Mouse (Mus musculus) forelimb bud, embryonic 11.5 days (tissue): ENCODE measurements around the gene Aox1.

ENCODE experiments used
- DNase-seq: peaks from one replicate; pipeline ENCODE4 v3.0.0-alpha.2; 2012; ENCODE audit warnings: low read depth, low spot score

Aox1 gene

DNA sequence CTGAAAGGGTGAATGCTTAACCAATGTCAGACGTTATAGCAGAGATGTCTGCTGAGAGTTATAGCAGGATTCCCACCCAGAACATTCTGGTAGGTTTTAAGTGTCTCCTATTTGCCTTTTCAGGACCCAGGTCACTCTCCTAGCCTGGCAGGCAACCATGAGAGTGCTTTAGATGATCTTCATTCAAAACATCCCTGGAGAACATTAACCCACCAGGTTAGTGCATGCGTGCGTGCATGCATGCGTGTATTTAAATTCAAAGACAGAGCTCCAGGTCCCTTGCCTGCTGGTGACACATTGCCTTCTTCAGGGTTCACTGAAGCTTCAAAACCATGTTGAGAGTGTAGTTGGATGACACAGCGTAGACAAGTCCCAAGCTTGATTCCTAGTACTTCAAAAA lies 35.4 kb downstream of the Aox1 start:
- DNase-seq: no peak

DNA sequence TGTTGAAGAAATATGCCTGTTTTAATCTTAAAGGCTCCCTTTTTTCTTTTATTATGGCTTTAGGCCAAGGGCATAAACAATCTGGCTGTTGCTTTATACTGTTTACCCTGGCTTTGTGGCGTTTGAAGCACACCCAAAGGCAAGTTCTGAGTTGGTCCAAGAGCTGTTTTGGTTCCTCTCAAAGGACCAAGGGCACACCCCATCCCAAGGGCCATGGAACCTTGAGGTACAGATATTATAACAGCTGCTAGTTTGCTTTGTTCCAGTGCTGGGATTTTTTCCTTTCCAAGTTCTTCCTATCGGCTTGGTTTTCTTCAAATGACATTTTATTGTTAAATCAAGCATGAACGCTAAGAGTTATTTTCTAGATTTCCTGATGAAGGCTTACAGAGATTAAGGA lies 35.9 kb downstream of the Aox1 start:
- DNase-seq: no peak

DNA sequence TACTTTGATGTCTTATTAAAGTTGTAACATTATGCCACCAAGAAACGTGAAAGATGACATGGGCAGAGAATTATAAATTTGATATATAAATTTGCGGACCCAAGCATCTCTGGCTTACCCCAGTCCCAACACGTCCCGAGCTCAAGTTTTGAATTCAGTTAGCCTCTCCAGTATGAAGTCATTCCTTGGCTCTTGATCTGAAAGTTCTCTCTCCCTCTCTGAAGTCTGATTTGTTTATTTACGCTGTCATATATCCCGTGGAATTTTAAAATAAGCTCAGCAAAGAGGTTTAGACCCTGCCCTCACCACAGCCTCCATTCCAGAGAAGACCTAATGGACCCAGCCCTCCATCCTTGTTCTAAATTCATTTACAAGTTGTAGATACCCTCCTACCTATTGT lies 39.5 kb downstream of the Aox1 start:
- DNase-seq: no peak

DNA sequence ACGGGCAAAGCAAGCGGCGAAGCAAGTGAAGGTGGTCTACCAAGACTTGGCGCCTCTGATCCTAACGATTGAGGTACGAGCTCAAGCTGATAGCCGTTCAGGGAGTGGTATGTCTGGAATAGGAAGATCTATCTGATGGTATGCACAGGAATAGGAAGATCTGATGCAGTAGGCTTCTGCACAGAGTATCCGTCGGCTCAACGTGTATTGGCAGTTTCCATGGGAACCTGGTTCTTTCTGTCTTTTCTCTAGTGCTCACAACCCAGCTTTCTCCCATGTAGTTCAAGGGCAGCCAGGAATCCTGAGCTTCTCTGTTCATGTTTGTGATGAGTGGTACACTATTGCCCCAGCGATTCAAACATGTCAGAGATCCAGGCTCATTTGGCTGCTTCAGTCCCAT lies 40.4 kb downstream of the Aox1 start:
- DNase-seq: no peak

DNA sequence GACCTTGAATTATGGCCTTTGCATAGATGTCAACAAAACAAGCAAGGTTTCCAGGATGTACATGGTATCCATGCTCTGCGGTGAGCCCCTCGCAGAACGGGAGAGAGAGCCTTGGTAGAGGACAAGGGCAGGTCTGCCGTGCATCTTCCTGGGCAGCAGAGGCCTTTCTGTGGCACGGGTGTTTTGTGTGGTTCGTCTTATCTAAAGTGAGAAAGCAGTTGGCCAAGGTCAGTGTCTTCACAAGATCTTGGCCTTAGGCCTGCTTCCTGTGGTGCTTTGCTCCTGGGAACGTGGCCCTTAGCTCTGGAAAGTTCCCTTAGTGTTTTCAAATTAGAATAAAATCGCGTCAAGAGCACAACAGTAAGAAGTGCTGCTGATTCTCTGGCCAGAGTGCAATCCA lies 41.3 kb downstream of the Aox1 start:
- no peak for DNase-seq

DNA sequence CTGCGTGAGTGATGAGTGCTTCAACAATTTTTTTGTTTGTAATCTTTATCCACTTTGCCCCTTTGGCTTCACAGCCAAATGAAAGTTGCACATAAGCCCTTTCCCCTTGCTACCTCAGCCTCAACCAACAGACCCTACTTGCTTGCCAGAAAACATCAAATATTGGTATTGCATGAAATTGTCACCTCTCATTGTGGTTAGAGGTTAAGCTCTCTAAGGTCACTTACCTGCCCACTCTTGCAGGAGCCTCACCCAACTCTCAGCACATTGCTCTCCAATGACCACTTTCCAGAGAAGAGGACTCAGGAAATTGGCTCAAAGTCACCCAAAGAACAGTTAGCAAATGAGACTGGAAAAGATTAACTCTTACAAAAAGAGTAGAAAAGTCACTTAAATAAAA lies 41.8 kb downstream of the Aox1 start:
- no peak for DNase-seq

DNA sequence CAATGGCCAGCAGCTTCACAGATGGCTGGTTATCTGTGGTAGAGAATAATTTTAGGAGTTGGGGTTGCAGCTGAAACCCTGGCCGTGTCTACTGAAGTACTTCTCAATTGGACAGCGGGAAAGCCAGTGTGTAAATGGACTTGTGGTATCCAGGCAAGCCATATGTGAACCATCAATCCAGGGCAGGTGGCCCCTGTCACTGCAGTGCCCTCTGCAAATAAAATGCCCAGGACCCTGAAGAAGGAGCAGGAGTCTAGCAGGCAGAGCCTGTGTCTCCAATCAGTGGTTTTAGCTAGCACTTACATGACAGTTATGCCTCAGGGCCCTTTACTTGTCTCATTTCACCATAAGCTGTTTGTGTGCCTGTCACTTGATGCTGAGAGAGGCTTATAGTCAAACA lies 42.7 kb downstream of the Aox1 start:
- DNase-seq: no peak

DNA sequence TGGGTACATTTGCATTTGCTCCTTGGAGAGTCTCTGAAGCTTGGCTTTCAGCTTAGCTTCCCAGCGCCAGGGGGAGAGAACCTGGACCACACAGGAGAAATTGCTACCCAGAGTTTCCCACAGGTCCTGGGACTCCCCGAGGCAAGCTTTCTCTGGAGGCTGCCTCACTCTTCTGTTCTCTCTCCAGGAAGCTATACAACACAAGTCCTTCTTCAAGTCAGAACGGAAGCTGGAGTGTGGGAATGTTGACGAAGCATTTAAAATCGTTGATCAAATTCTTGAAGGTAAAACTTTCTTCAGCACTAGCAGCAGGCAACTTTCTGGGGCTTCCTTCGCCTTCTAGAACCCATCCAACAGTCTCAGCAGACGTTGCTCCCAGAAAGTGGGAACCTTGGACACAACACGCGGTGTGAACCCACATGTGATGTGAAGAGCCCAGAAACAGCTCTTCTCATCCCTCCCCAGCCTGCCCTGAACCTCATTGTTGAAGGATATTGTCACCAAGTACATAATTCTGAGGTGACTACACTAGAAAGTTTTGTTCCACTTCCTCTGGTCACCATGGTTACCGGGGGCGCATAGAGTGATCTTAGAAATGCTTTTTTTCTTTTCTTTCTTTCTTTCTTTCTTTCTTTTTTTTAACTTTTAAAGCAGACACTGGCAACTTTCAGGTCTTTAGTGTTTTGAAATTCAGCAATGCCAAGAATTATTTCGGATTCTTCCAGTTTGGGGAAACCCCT lies 43.4 kb downstream of the Aox1 start:
- DNase-seq: no peak

DNA sequence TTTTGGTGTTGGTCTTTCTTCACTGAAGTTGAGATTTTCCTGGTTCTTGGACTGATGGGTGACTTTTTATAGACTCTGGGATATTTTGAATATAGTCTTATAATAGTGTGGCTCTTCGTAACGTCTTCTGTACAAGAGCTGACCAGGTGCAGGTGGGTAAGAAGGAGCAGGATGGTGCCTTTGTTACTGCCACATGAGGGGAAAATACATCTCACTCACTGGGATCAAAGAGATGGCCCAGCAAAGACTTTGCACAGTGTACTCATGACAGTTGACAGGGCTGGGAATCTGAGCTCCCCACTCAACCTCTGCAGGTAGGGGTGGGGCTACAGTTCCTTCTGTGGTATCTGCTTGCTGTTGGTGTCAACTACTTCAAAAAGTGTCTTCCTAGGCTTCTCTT lies 44.5 kb downstream of the Aox1 start:
- no peak for DNase-seq

DNA sequence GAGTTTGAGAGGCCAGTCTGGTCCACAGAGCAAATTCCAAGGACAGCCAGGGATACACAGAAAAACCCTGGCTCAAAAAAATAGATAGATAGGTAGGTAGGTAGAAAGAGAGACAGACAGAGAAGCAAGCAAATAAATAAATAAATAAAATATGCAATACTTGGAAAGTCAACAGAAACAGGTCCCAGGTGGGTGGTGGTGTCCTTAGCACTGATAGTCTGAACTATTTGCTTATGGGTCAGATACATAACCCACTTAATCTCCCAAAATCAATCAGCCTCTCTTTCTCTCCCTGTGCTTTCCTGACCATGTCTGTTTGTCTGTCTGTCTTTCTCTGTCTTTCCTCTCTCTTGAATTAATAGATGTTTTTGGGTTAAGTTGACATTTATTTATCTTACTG lies 48.2 kb downstream of the Aox1 start:
- DNase-seq: no peak

DNA sequence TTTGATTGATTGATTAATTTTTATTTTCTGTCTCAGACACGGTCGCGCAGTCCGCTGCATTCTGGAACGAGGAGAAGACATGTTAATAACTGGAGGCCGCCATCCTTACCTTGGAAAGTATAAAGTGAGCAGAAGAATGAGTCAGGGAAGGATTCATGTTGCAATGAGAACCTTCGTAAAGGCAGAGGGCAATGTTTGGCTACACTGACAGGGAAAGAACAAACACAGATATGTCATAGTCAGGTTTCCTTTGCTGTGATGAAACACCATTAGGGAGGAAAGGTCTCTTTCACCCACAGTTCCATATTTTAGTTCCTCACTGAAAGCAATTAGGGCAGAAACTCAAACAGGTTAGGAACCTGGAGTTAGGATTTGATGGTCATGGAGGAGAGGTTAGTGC lies 48.7 kb downstream of the Aox1 start:
- DNase-seq: no peak

DNA sequence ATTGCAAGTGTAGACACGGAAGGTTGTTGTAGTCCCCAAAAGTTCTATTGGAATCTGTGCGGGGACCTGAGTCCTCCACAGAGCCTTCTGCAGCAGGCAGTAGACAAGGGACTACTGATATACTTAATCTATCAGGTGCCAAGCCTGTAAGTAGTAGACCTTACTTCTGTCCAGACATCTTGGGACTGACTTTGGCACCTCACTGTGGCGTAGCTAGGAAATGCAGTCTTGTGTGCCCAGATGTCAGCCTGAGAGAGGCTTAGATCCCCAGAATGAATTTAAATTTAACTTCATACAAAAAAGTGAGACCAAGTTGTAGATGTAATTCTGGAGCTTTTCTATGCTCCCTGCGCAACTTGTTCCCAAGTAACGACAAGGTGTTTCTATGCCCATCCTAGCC lies 50.0 kb downstream of the Aox1 start:
- DNase-seq: no peak

DNA sequence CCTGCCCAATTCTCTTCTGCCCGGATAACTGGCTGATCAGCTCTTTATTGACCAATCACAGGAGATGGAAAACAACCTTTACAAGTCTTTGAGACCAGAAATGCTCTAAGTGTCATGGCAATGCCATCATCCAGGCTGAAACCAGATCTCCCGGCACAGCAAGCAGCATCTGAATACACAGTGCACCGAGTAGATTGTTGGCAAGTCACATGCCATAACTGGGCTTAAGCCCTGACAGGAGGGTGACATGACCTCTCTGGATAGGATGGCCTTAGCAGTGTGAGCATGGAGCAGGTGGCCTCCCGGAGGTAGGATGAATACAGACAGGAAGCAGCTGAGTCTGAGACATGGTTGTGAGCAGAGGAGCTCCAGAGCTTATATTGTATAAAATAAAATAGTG lies 50.7 kb downstream of the Aox1 start:
- no peak for DNase-seq

DNA sequence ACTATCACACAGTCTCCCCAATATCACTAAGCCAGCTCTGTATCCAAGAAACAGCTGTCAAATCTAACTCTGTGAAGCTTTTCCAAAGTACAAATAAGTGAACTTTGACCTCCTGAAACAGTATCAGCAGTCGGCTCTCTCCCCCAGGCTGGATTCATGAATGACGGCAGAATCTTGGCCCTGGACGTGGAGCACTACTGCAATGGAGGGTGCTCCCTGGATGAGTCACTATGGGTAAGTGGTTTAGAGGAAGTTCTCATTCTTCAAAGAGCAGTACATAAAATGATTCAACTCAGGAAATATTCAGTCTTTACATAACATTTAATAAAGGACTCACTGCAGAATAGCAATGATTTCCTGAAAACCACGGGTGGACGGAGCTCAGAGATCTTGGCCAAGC lies 51.6 kb downstream of the Aox1 start:
- no peak for DNase-seq

DNA sequence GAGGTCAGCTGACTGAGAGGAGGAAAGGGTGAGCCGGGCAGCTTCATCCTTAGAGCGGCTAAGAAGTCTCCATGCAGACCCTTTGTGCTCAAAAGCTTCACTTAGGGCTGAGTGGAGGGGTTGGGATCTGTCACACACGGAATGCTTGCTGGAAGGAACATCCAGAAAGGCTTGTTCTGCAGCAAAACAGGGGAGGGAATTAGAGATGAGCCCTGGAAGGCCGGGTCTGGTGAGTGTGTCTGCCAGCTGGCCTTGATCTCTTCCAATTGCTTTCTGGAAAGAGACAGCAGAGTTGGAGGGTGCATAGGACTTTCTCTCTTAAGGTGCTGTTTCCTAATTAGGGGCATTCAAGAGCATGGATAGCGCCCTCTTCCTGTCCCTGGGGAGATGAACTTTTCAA lies 59.6 kb downstream of the Aox1 start:
- no peak for DNase-seq

DNA sequence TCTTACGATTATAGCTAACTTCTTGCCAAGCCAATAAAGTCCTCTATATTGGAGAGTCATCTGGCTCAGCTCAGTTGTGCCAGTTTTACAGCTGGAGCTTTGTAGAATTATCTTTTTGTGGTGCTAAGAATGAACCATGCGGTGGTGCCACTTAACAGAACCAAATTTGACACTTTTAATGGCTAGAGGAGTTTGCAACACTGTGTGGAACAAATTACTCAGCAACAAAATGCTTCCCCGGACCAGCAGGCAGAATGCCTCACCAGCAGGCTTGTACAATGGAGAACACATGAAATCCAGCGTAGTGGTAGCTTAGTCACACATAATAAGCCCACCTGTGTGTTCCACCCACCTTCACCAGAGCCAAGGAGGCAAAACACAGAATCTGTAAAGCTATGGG lies 60.5 kb downstream of the Aox1 start:
- DNase-seq: no peak

DNA sequence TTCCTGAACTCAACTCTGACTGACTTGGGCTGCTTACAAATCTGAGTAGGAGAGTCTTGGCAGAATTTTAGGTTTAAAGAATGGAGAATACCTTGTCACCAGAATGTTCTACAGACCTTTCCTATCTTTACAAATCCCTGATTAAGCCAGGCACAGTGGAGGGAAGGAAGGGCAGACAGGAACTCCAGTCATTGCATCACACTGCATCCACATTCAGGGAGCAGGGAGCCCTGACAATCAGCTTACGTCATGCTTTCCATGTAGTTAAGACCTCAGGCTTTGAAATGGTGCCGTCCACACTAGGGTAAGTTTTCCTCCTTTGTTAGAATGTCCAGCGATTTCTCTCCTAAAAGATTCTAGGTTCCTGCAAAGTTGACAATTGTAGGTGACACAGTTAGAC lies 61.5 kb downstream of the Aox1 start:
- DNase-seq: no peak

DNA sequence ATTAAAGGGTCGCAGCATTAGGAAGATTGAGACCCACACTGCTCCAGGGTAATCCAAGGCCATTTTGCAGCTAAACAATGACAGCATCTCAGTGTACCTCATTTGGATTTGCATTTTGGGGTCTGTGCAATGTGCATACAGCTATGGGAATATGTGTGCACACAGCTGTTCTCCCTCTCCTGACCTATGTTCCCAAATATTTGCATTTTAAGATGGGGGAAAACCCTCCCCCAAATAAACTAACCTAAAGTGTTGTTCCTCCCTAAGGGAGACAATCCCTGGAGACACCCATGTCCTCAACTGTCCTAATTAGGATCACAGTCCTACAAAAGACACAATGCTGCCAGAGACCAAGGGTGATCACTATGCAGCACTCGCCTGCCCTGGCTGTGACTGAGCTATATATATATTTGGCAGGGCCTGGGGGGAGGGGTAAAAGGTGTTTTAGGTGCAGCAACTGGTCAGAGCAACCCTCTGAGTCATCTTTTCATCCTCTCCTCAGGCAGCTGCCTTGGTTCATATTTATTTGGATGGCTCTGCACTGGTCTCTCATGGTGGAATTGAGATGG lies 62.3 kb downstream of the Aox1 start:
- DNase-seq: no peak

DNA sequence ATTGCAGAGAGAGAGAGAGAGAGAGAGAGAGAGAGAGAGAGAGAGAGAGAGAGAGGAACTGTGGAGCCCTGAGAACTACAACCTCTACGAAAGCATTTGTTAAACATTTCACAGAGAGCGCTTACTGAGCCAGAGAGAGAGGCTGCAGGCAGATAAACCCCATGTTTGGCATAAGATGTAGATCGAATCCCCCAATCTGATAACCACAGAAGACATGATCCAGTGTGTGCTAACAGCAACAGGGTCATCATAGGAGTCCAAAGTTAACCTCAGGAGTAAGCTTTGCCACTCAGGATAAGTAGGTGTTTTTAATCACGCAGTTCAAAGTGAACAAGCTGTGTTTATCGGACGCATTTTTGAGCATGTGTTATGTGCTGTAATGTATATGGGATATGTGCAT lies 67.6 kb downstream of the Aox1 start:
- no peak for DNase-seq

DNA sequence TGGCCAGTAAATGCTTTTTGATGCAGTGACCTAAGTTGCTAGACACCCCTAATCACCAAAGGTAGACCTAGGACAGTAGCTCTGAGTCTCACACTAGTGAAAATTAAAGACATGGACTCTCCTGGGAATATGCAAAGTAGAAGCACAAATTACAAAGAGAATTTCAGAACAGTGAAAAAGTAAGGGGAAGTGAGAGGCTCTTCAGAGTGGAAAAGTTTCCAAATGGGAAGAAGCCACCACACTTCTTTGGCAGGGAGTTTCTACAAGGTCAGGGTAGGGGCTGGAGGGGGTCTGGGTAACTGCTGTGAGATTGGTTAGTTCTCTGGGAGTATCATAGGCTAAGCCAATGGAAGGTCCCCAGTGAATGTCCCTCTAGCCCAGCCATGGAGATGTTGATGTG lies 69.4 kb downstream of the Aox1 start:
- DNase-seq: no peak

DNA sequence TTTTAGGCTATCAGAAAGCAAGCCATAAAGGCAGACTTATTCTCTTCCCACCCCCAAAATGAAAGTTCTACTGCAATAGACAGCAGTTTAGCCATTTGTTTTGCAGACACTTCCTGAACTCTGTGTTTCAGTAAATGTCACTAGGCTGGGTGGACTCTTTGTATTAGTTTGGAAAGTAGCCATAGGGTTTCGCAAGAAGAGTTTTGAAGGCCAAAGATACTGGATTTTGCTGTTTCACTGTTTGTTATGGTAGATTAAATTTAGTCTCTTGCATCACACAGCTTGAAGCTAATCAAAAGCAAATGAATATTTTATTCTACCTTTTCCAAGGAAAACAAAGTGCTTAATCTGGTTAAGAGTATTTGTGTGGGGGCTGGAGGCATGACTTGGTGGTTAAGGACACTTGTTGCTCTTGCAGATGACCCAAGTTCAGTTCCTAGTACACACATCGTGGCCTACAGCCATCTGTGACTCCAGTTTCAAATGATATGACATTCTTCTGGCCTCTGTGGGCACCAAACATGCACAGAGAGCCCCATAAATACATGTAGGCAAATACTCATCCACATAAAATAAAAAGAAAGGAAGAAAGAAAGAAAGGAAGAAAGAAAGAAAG lies 71.9 kb downstream of the Aox1 start:
- no peak for DNase-seq

DNA sequence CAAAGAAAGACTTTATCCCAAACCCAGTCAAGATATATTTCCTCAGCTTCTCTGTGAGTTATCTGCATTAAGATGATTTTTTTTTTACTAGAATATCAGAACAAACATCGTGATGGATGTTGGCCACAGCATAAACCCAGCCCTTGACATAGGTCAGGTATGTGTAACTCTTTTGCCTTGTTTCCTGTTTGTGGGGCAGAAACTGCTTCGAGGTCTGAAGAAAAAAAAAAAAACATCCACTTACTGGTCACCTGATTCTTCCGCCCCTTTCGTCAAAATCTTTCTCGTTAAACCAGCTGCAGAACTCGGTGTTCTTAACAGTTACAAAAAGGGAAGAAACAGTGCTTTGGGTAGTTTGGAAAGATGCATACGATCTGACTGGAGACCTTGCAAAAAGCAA lies 72.8 kb downstream of the Aox1 start:
- no peak for DNase-seq

DNA sequence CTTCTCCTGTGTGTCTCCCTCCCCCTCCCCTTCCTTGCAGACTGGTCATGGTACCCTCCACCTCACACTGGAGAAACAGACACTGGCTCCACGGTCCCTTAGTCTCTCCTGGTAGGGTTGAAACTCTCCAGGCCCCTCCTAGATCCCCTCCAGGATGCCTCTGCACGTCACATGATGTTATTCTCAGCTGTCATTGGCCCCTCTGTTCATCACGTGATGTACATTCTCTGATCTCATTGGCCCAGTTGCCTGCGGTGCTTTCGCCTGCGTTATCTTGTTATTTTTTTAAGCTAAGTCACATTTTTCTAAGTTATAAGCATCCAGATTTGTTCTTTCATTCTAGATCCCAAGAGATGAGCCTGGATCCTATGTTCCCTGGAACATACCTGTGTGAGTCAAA lies 76.0 kb downstream of the Aox1 start:
- DNase-seq: no peak

DNA sequence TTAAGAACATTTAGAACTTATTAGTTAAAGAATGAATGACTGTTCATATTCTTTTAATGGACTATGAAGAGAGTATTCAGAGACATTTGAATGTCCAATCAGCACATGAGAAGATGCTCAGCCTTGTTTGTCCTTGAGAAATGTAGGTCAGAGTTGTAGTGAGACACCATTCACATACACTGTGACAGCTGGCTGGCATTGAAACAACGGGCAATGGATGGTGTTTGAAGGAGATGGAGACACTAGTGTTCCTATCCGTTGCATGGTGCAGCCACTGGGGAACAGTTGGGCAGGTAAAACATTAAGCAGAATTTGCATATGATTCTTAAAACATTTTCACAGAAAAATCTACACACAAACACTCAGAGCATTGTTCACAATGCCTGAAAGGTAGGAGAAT lies 77.3 kb downstream of the Aox1 start:
- no peak for DNase-seq
